Mouse (Mus musculus) 3T3-L1 (cell line): ENCODE data around the gene Gnl2.

Experiments
- DNase-seq: peaks from one replicate; pipeline ENCODE4 v3.0.0-alpha.2; 2015; ENCODE audit warnings: low read depth, low spot score

Gnl2 gene

DNA sequence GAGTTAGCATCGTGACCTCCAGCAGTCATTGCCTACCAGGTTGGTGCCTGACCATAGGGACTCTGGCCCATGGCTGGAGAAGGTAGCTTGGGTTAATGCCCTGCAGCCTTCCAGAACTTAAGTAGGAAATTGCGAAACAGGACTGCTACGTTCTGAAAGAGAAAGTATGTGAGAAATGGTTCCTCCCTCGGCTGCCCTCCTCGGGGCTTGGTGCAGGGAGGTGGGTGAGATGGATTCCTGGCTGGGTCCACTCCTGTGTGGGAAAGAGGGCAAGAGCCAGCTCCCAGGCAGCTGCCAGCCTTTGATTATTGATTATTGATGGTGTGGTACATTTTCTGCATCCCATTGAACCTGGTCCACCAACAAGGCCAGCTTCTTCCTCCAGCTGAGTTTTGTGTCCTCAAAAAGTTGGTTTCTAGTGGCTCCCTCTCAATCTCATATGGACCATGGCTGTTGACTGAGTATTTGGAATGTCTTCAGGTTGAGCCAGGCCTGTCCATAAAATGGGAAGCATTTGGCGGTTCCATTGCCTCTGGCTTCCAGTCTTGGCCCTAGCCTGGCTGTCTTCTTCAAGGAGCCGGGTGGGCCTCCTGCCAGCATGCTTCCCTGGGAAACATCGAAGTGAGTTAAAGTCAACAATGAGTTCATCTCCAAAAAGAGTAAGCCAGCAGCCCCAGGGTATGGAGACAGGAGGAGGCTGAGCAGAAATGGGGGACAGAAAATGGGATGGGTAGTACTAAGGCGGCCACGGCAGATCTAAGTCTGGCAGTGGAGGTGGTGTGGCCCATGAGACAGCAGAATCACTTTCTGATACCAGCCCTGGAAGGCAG lies at the start of gene Gnl2:
Gene Gnl2 (plus strand): TSS at position 780 of the 830 bp plus-strand sequence.
- peak; percentile 45 for DNase-seq

DNA sequence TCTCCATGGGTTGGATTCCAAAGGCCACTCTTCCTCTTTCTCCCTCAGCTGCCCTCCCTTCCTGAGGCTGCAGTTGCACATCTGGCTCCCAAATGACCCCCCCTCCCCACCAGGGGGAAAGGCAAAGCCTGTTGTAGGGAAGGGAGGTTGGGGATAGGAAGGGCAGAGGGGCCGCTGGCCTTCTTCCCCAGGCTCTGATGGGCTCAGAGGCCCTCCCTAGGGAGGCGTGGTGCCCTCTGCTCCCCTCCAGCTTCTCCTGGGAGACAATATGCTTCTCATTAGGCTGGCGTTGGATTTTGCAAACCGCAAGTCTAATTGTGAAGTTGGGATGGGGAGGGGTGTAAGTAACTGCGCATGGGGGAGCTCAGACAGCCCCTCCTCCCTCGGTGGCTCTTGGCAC lies 47.7 kb upstream of the Gnl2 start:
- DNase-seq: no peak

DNA sequence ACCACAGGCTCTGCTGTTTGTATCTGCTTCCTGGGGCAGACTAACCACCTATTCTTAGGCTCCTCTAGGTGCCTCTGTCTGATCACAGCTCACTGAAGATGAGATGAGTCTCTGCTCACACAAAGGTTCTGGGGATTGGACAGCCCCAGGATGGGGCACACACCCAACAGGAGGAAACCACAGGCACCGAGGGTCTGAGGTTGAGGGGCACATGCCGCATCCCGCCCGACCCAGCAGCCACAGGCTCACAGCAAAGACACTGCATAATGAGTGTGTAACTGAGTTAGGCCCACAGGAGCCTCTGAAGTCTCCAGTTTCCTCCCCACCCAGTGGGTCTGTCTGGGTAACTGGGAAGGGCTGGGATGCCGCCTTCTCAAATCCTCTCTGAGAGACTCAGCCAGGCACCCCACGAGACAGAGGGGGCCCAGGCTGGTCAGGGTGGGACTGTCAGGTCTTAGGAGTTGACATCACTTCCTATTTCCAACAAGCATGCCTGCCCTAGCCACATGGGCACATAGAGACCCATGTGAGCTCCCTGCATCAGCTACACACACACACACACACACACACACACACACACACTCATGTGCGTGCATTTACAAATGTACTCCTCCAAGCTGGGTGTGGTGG lies 47.1 kb upstream of the Gnl2 start:
- no peak for DNase-seq

DNA sequence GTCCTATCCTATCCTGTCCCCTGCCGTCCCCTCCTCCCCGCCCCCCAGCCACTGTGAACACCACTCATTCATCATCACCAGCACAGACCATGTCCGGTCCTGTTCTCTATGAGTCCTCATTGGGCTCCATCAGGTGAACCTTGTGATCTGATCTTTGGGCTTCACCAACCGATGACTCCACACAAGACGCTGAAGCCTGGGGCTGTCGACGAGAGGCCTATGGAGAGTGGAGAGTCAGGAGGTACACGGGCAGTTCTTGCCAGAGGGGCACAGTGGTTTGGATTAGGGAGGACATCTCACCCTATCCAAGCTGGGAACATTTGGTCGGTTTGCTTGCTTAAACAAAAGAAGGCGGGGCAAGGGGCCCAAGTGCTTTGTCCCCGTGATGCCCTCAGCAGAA lies 46.2 kb upstream of the Gnl2 start:
- no peak for DNase-seq

DNA sequence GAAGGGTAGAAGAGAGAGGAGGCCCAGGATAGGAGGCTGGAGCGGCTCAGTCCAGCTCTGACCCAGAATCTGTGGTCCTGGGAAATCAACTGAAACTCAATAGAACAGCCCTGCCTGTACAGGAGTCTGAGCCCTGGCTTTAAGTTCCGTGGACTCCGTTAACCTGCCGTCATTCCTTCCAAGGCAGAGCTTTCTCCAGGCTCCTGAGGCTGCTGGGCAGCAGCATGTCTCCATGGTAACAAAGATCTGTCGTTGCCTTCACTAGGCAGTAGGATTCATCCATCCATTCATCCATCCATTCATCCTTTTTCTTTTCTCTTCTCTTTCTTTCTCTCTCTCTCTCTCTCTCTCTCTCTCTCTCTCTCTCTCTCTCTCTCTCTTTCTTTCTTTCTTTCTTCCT lies 45.7 kb upstream of the Gnl2 start:
- no peak for DNase-seq

DNA sequence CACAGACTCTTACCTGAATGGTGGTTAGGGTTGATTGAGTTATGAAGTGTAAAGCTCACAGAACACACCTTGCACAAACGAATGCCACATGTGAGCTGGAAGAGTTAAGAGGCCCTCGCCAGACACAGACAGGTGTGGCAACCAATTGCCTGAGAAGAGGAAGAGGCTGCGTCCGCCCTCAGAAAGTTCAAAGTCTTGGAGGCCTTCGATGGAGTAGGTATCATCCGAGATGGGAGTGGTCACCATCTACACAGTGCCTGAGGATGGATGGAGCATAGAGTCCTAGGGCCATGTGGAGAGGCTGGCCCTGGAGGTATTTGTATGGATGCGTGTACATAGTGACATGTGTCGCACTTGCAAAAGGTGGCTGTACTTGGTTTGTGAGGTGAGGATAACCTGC lies 45.3 kb upstream of the Gnl2 start:
- no peak for DNase-seq

DNA sequence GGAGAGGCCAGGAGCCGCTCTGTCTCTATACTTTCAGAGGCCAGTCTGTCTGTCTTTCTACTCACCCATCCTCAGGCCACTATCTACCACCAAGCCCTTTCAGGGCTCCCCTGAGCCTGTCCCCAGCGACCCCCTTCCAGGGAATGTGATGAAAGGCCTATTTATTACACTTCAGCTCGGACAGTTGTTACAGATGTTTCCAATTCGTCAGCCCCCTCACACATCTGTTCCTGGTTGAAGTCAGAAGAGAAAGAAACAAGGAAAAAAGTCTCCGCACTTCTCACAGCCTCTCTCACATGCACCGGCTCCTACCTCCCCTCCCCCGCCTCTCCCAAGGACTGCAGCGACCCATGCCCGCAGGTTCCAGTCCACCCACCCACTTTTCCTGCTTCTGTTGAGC lies 44.1 kb upstream of the Gnl2 start:
- DNase-seq: peak; percentile 8

DNA sequence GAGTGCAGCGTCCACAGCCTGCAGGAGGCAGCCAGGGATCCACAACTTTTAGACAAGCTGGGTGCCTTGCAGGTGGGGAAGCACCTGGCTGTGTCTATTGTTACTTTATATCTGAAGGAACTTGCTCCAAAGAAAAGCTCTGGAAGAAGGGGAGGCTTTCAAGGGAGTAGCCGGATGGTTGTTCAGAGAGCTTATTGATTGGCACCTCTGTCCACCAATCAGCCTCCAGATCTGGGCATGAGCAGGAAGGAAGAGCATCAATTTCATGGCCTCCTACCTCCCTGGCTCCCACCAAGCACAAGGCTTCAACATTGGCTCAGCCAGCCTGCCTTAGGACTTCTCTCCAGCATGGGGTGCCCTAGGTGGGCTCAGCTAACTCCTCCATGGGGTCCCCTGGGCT lies 43.1 kb upstream of the Gnl2 start:
- DNase-seq: peak; percentile 63

DNA sequence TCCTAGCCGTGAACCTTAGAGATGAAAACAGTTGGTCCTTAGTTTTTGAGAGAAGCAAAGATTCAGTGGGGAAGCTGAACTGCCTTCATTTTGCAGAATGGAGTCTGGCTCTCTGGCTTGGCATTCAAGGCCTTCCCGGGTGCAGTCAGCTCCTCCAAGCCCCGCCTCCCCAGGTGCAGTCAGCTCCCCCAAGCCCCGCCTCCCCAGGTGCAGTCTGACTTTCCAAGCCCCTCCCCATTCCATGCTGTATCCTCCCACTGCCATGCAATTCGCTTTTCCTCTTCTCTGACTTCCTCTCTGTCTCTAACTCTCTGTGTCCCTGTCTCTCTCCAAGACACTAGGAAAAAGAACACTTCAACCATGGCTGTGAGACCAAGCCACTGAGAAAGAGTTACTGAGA lies 38.2 kb upstream of the Gnl2 start:
- DNase-seq: no peak

DNA sequence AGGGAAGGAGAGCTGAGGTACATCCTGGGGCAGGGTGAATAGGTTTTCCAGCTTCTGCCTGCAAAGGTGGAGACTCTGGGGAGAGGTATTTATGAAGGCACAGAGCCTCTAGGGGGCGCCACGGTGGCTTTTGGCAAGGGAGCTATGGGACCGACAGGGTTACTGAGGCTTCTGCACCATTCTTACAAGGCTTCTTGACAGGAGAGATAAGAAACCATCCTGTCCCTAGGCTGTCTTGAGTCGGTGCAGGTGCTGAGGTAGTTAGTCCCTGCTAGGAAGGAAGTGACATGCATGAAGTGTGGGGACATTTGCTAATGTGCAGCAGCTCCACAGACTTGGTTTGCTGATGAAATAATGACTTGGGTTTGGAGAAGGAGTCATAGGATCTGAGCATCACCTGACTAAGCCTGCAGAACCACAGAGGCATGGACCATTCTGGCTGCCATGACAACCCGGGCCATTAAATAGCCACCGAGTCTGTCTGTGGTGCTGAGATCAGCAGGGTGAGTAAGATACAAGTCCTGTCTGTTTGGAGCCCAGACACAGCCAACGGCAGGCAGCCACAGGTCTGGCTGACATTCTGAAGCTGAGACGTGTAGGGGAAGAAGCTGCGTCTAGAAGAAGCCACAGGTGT lies 32.4 kb upstream of the Gnl2 start:
- DNase-seq: peak; percentile 12

DNA sequence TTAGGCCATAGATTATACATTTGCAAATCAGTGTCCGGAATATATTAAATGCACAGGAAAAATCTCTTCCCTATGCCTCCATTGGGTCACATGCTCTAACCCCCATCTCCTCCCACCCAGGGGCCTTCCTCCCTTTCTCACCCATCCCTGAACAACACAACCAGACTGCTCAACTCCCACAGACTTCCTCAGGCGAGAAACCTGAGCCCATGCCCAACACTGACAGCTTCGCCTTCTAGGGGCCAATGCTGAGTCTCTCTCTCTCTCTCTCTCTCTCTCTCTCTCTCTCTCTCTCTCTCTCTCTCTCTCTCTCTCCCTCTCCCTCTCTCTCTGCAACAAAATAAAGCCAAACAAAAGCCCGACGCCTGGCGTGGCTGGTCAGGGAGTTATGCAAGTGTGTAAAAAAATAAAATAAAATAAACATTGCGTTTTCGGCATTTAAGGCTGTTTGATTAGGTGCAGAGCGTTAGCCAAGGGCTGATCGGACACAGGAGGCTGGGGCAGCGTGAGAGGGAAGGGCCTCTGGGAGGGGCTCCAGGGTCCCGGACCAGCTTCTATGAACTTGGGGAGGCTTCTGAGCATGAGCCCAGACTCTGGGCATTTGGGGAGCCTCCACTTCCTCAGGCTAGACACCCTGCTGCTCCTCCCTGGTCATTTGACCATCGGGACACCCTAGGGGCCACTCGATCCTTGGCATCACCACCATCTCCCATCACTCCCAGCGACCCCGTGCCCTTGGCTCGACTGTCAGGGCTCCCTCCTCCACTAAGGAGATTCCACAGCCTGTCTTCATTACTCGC lies 31.3 kb upstream of the Gnl2 start:
- DNase-seq: no peak

DNA sequence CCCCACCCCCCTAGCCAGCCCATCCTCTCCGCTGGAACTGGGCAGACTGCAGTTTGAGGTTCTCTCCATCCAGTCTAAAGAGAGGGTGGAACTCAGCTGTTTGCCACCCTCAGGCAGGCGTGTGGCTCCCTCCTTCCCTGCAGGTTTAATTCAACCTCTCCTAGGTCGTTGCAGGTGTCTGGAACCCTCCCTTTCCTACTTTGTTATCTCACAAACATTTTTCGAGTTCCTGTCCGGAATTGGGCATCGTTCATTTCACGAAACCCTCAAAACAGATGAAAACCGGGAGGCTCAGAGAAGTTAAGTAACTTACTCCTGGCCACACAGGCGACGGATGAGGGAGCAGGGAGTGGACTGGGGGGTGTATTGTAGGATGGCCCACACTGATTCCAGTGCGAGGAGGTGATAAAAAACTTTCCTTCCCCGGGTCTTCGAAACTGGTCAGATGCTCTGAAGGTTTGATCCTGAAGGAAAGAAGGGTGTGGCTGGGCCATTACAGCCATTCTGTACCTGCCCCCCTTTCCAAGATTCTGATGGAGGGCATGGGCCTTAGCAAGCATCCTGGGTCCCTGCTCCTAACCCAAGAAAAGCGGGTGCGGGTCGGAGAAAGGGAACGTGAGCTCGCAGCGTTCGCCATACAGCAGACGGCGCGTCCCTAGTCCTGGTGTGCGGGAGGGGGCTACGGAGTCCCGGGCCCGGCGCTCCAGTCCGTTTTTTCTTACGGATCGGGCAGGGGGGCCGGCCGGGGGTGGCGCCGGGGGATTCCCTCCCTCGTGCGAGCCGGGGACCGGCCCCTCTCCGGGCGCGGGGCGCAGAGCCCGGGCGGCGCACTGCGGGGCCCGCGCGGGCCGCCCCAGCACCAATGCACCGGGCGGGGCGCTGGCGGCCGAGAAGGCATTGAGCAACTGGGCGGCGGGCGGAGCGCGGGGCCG lies 30.4 kb upstream of the Gnl2 start, which contains the start of gene Rspo1:
Gene Rspo1 (plus strand): TSS at position 760 of the 932 bp plus-strand sequence.
- DNase-seq: no peak

DNA sequence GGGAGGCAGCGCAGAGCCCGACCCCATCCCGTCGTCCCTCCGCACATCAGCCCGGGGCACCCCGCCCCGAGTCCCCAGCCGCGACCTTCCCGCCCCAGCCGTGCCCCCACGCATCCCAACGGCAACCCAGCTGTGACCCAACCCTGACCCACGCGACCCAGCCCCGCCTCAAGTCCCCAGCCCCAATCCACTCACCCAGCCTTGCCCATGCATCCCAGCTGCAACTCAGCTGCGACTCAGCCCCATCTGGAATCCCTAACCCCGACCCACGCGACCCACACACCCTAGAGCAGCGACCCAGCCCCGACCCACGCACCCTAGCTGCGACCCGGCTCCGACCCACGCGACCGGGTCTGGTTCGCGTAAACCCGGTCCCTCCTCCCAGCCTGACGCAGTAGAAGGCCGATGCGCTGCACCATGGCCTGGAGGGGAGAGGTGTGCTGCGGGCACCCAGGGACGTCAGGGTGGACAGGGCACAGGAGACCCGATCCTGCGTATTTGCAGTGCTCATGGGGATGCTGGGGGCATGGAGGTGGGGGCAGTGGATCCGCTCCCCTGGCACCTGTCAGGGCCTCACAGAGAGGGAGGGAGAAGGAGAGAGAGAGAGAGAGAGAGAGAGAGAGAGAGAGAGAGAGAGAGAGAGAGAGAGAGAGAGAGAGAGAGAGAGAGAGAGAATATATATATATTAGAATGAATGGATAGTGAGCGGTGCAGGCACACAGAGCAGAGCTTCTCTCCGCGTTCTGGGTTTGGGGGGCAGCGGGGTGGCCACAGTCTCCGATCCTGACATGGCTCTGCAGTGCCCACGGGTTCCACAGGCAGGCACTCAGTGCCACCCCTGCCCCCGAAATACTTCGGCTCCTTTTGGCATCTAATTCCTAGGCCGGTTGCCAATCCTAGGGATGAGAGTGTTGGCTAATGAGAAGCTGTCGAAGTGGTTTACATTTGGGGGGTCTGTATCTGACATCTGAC lies 29.4 kb upstream of the Gnl2 start:
- DNase-seq: no peak

DNA sequence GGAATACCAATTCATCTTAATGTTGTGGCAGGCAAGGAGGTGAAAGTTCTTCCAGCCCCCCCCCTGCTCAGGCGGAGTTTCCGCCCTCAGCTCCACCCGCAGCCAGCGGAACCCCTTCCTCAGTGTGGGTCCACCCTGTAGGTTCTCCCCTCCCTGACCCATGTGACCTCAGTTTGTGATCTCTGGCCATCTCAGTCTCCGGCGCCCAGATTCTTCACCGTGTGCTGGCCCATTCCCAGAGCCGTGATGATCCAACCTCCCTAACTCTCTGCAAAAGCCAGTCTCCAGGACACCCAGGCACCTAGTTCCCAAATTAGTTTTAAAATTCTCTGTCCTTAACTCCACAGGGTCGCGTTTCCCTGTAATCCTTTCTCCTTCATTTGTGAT lies 28.7 kb upstream of the Gnl2 start:
- no peak for DNase-seq

DNA sequence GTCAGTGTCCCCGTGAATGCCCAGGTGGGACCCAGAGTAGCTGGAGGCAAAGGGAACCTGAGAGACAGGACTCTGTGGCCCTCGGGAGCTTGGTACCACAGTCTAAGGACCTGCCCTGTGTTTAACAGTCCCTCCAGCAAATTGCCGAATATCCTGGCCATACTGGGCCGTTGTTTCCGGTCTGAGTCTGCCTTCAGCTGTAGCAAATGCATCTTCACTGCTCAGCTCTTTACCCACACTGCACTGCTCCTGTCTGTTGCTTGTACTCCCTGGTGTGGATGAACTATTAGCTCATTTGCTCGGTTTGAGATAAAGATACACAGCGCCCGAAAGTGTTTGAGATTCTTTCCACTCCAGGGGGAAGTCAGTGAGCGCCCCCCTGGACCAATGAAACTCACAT lies 28.0 kb upstream of the Gnl2 start:
- DNase-seq: no peak

DNA sequence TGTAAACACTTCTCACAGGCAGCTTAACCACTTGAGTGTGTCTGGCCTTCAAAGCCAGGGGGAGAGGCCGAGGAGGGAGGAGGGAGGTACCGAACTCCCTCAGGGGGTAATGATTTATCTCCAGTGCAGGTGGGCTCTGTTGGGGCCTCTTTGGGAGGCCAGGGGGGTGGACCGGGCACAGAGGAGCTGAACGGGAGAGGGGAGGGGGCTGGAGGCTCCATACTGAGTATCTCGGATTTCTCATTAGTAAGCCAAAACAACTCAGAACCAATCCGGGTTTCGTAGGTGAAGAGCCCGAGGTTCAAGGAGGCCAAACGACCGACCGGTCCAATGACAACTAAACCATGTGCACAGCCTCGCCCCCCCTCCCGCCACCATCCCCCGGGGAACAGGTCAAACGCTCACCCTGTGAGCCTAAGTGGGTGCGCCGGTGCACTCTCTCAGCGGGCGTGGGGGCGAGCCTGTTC lies 26.6 kb upstream of the Gnl2 start:
- no peak for DNase-seq

DNA sequence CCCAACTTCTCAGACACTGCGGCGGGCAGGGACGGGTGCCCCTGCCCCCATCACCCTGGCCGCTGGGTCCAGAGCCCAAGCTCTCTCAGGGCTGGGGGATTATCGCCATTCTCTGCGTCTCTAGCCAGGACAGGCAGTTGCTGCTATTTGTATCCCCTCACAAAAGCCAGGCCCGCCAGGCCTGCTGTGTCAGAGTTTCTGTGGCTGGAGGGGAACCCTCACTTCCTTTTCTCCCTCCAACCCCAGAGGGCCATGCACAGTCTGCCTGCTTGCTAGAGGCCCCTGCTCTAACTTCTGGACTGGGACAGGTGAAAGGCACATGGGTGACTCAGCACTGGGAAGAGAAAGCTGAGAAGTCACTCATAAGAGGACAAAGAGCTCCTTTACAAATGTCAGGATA lies 26.1 kb upstream of the Gnl2 start:
- DNase-seq: no peak

DNA sequence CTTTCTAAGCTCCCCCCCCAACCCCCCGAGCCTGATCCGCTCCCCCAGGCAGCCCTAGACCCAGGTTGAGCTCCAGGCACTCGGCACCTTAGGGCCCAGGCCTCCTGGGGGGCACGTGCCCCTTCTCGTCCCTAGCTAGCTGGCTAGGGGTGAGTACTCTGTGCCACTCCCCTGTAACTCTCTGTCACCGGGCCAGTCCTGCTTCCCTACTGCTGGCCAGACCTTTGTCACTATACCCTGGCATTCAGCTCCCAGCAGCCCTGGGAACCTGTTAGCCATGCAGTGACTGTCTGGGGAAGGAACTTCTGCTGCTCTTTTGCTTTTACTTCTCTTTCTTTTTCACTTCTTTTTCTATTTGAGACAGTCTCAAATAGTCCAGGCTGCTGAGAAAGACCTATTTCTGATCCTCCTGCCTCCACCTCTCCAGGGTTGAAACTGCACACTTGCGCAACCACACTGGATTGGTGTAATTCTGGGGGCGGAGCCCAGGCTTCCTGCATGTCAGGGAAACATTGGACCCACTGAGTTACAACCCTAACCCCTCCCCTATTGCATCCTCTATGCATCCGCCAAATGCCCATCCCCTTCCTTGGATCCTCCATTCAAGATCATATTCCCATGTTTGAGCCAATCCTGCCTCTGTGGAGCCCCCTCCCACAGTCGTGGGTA lies 18.8 kb upstream of the Gnl2 start:
- DNase-seq: no peak

DNA sequence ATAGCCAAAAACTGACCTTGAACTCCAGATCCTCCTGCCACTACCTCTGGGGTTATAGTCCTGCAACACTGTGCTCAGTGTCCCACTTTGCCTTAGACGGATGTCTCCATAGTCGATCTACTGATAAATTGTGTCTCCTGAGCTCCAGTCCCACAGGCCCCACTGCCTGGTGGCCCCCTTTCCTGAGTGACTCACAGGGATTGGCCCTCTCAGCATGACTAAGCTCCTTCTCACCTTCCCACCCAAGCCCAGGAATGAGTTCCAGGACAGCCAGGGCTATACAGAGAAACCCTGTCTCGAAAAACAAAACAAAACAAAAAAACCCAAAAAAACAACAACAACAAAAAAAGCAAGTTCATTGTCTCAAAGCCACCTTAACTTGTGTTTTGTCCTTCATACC lies 16.8 kb upstream of the Gnl2 start:
- no peak for DNase-seq
